Mouse (Mus musculus): ENCODE results near the gene Cdk2. TPM values are rescaled to one million over a fixed set of nuclear protein-coding genes. Genes with fewer than 3 reads are reported as not detected.
A peak's percentile ranks its signal among the peaks of the same experiment; 100 is the strongest.
"Not testable (repeated sequence)": the region's sequence is repeated elsewhere in the genome, so short reads cannot be mapped to it uniquely, and the experiment has no call there.

Gene Cdk2
- 25.9 and 27.0 TPM in 2 replicates for polyA plus RNA-seq (2012; rRNA removed)

DNA sequence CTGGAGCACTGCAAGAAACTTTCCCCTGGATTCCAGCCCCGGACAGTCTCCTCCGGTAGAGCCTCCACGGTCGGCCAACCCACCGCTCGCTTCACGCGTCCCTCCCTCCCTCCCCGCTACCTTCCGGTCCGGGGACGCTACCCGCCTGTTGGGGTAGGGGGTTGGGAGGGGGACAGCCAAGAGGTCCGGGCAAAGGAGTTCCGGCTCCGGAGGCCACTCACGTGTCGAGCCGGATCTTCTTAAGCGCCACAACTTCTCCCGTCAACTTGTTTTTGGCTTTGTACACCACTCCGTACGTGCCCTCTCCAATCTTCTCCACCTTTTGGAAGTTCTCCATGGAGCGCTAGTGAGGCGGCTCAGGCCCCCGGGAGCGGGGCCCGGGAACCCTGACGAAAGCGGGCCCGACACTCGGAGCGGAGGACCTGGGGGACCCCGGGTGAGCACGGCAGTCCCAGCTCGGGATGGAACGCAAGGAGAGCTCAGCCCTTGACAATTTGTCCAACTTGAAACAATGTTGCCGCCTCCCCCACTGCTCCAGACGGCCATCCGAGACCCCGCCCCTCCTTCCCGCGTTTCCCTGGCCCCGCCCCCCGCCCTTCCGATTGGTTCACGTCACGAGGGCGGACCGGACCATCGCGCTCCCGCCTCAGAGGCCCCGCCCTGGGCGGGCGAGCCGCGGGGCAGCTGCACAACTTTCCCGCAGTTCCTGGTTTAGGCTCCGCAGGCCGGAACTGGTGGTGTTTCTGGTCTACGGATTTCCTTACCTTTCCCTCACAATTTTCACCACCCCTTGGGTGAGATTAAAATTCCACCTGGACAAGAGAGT, at the start of gene Cdk2:
Gene Cdk2 (minus strand): TSS at position 541 of the 826 bp plus-strand sequence.
- peak; percentile 64 for DNase-seq (ENCODE audit: low read depth, low spot score)
- WGBS, result under 1% methylated on average over 60 of the region's 62 CpGs

- DNase-seq (ENCODE audit: low read depth, low spot score), result peak; percentile 67
- under 1% methylated on average over 37 of the region's 37 CpGs for WGBS
Measured at GRCm38 (mm10) chr10:128748252-128748864, 43.5 kb upstream of the Cdk2 start.

- WGBS, result under 1% methylated on average over 36 of the region's 36 CpGs
- DNase-seq (ENCODE audit: low read depth, low spot score), result peak; percentile 94
Measured at GRCm38 (mm10) chr10:128747646-128748251, 42.9 kb upstream of the Cdk2 start, which contains the start of gene Pym1. TSS of gene Pym1 (plus strand) at chr10:128747889.

DNA sequence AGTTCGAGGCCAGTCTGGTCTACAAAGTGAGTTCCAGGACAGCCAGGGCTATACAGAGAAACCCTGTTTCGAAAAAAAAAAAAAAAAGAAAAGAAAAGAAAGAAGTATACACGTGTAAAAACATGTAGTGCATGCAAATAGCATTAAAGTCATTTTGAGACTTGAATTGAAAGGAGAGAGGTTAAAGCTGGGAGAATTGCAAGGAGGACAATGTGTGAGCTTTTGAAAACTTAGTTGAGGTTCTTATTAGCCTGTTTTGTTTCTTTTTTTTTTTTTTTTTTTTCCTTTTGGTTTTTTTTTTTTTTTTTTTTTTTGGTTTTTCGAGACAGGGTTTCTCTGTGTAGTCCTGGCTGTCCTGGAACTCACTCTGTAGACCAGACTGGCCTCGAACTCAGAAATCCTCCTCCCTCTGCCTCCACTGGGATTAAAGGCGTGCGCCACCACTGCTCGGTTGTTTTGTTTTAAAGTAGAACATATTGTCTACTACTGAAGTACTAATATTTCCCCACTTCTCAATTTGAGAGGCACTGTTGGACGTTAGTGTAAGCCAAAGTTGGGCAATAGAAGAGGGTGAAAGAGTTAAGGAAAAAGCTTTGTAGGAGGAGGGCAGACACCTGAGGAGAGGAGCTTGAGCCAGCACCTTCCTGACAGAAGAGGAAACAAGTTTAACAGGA, 42.3 kb upstream of the Cdk2 start:
- WGBS, result 21% methylated on average over 9 of the region's 9 CpGs
- no peak for DNase-seq (ENCODE audit: low read depth, low spot score)

- 81% methylated on average over 10 of the region's 10 CpGs for WGBS
- no peak for DNase-seq (ENCODE audit: low read depth, low spot score)
Measured at GRCm38 (mm10) chr10:128745946-128746613, 41.2 kb upstream of the Cdk2 start.

DNA sequence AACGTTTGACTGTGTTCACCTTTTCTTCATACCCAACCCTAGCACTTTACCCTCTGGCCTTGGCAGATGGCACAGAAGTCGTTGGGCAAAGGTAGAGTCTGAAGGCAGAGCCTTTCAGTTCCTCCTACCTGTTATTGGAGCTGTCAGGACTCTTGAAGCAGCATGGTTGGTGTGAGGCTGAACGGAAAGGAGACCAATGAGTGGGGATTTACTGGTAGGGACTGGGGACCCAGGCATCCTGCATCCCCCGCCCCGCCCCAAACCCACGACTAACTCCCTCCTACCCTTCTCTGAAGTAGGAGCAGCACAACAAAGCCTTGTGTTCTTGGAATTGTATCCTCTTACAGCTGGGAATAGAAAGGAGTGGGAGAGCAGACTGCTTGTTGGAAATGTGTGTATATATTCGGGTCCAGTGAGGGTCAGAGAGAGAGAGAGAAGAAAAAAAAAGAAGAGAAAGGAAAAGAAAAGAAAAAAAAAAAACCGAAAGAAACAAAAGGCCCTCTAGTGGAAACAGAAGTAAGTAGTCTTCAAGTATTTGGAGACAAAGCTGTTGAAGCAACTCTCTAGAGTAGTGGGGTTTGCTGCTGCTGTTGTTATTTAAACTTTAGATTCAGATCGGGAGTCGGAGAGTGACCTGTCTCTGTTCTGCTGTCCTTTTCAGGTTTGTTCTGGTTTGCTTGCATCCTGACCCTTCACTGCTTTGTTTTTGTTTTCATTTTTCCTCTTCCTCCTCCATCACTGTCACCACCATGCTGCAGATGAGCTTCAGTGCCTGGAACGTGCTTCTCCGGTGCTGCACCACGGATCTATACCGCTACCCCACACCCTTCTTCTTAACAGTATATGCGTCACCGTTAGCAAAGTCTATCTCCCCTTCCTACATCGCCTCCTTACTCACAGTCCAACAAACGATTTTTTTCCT, 40.1 kb upstream of the Cdk2 start, which contains the start of gene Dgka:
Gene Dgka (minus strand): TSS at position 176 of the 922 bp plus-strand sequence.
- peak; percentile 58 for DNase-seq (ENCODE audit: low read depth, low spot score)
- WGBS, result 9% methylated on average over 18 of the region's 18 CpGs

DNA sequence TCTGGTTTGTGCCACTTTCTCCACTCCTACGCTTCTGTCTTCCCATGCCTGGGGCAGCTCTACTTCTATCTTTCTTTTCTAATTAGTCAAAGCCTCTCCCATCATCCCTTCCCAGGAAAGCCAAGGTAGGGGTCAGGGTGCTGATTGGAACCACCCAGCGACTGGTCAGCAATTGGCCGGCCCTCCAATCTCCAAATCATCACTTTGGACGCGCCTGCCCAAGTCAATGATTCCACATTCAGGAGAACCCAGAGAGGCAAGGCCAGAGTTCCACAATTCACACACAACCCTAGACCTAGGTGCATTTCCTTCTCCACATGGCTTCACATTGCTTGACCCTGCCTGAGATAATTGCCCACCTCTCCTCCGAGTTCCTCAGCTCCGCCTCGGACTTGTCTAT, 39.4 kb upstream of the Cdk2 start:
- 11% methylated on average over 8 of the region's 8 CpGs for WGBS
- DNase-seq (ENCODE audit: low read depth, low spot score), result peak; percentile 35

- under 1% methylated on average over 37 of the region's 37 CpGs for WGBS
- DNase-seq (ENCODE audit: low read depth, low spot score), result no peak
Measured at GRCm38 (mm10) chr10:128743791-128744191, 39.0 kb upstream of the Cdk2 start.

- 1% methylated on average over 7 of the region's 7 CpGs for WGBS
- DNase-seq (ENCODE audit: low read depth, low spot score), result no peak
Measured at GRCm38 (mm10) chr10:128743235-128743634, 38.4 kb upstream of the Cdk2 start.

GRCm38 (mm10) chr10:128742616-128743015, 37.8 kb upstream of the Cdk2 start:
- peak; percentile 58 for DNase-seq (ENCODE audit: low read depth, low spot score)
- 10% methylated on average over 4 of the region's 4 CpGs for WGBS

DNA sequence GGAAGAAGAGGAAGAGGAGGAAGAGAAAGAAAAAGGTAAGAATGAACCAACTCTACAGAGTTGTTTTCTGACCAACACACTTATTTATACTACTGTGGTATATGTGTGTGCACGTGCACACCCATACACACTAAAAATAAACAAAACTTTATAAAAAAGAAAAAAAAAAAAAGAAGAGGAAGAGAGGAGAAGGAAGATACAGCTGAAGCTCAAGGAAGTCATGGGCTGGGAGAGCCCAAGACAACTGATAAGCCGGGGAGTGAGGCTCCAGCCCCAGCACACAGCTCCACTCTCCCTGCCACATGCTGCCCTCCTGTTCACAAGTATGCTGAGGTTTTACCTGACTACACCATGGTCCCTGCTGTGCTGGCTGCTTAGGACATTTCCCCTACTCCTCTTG, 35.5 kb upstream of the Cdk2 start:
- WGBS, result 36% methylated on average over 2 of the region's 2 CpGs

DNA sequence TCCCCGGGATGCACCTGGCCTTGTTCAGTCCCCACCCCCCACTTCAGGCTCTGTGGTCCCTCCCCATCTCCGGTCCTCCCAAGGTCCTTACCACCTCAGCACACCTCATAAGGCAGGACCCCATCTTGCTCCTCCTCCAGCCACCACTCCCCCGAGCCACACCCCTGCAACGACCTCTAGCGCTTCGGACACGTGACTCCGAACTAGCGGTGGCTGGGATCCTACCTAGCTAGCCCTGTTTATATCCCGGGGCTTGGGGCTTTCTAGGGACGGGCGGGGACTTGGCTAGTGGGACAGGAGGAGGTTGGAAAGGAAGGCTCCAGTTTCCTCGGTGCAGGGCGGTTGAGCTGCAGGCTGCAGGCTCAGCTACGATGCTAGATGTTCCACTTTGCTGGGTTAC, 32.6 kb upstream of the Cdk2 start:
- DNase-seq (ENCODE audit: low read depth, low spot score), result no peak
- WGBS, result 16% methylated on average over 15 of the region's 15 CpGs

More for the DNA sequence above, 35.5 kb upstream of the Cdk2 start:
- DNase-seq (ENCODE audit: low read depth, low spot score), result no peak

DNA sequence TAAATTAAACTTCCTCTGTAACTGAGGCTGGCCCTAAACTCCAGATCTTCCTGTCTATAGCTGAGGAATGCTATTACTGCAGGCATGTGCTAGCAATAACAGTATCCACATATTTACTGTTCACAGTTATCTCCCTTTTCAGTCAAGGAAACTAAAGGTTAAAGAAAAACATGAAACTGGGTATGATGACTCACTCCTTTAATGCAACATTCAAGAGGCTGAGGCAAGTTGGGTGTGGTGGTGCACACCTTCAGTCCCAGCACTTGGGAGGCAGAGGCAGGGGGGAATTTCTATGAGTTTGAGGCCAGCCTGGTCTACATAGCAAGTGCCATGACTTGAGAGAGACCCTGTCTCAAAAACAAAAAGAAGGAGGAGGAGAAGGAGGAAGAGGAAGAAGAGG, 27.2 kb upstream of the Cdk2 start:
- DNase-seq (ENCODE audit: low read depth, low spot score), result no peak

- WGBS, result 27% methylated on average over 10 of the region's 10 CpGs
- DNase-seq (ENCODE audit: low read depth, low spot score), result no peak
Measured at GRCm38 (mm10) chr10:128731002-128731433, 26.2 kb upstream of the Cdk2 start.

DNA sequence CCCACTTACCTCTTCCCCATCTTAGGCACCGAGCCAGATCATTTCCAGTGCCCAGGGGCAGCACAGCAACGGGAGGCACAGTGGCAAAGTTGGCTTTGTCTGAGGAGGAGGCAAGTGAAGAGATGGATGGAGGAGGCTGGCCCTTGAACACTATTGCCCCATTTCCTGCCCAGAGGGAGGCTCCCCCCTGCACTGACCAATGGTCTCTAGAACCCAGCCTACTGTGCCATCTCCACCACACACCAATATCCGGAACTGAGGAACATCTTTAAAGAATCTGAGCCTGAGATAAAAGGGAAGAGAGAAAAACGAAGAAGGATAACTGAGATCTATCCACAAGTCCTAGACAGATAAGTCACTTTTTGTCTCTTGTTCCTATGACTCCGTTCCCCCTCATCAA, 23.2 kb upstream of the Cdk2 start:
- DNase-seq (ENCODE audit: low read depth, low spot score), result no peak
- WGBS, result 92% methylated on average over 5 of the region's 5 CpGs

DNA sequence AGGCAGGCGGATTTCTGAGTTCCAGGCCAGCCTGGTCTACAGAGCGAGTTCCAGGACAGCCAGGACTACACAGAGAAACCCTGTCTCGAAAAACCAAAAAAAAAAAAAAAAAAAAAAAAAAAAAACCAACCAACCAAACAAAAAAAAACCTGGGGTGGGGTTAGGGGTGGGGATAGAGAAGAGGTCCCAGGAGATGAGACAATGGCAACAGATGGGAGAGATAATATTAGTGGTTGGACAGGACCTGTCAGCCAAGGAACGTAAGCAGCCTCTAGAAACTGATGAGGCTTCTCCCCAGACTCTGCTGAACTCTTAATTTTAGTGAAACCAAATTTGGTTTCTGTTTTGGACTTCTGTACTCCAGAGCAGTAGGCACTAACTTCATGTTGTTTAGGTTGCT, 20.6 kb upstream of the Cdk2 start:
- not testable (repeated sequence) for DNase-seq (ENCODE audit: low read depth, low spot score)
- WGBS, result 82% methylated on average over 4 of the region's 4 CpGs

- 70% methylated on average over 19 of the region's 19 CpGs for WGBS
- DNase-seq (ENCODE audit: low read depth, low spot score), result no peak
Measured at GRCm38 (mm10) chr10:128715559-128716537, 11.0 kb upstream of the Cdk2 start.
